Mouse (Mus musculus): ENCODE results near the gene Ppt1. TPM values are rescaled to one million over a fixed set of nuclear protein-coding genes. Genes with fewer than 3 reads are reported as not detected.
"Not testable (repeated sequence)": the region's sequence is repeated elsewhere in the genome, so short reads cannot be mapped to it uniquely, and the experiment has no call there.

Ppt1 gene
- 62.4 and 63.4 TPM in 2 replicates for polyA plus RNA-seq (2016; fragmentation: Nextera tagmentation; extraction: Ambion mirVana)

GRCm38 (mm10) chr4:122835530-122836402 is at the start of gene Ppt1:
TSS of gene Ppt1 (plus strand) at chr4:122836242.
- H3K36me3 ChIP-seq = peaks cover 8% of the 10 kb centered on the region
- WGBS = 6% methylated on average over 31 of the region's 31 CpGs
- peaks cover 45% of the 10 kb centered on the region for H3K4me1 ChIP-seq (replicated peaks)

GRCm38 (mm10) chr4:122789335-122790089 is 46.5 kb upstream of the Ppt1 start:
- Histone ChIP-seq H3K27me3 (ENCODE audit: insufficient read depth, poor library complexity, severe bottlenecking) (no peaks in the 10 kb centered on the region), H3K27ac (no peak overlapping the region), H3K4me3 (no peak overlapping the region), H3K4me1 (replicated peaks) (no peaks in the 10 kb centered on the region), H3K9me3 (no peaks in the 10 kb centered on the region), H3K36me3 (no peaks in the 10 kb centered on the region)
- whole genome bisulfite sequencing = 74% methylated on average over 4 of the region's 4 CpGs
- DNase-seq (ENCODE audit: low spot score) = no peak

More at GRCm38 (mm10) chr4:122835530-122836402, at the start of gene Ppt1:
- peak; percentile 89 for DNase-seq (ENCODE audit: low spot score)
- peak within 1 kb of the TSS; percentile 90 for H3K27ac ChIP-seq
- H3K27me3 ChIP-seq (ENCODE audit: insufficient read depth, poor library complexity, severe bottlenecking) = no peaks in the 10 kb centered on the region
- peak within 1 kb of the TSS; percentile 78 for H3K4me3 ChIP-seq
- H3K9me3 ChIP-seq = no peaks in the 10 kb centered on the region

DNA sequence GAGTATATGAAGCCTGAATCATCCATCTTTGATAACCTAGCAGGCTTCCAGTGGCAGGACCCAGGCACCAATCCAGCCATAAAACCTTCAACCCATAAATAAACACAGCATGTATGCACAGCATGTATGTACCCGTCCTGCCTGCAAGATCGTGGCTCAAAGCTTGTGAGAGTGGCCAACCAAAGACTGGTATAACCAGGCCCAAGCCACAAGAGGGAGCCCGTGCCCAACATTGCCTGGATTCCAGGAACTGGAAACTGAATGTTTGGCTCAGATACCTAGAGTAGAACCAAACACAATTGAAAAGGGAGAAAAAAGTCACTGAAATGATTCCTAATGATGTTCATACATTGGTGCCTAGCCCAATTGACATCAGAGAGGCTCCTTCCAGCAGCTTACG is 27.9 kb upstream of the Ppt1 start:
- peak; percentile 78 for DNase-seq (ENCODE audit: low spot score)
- Histone ChIP-seq H3K36me3 (no peaks in the 10 kb centered on the region), H3K9me3 (no peaks in the 10 kb centered on the region), H3K27ac (peak overlapping the region; percentile 50; the same call in 1 of the 2 replicates), H3K27me3 (ENCODE audit: insufficient read depth, poor library complexity, severe bottlenecking) (no peaks in the 10 kb centered on the region), H3K4me1 (replicated peaks) (no peaks in the 10 kb centered on the region), H3K4me3 (no peak overlapping the region)
- 28% methylated on average over 4 of the region's 4 CpGs for WGBS

DNA sequence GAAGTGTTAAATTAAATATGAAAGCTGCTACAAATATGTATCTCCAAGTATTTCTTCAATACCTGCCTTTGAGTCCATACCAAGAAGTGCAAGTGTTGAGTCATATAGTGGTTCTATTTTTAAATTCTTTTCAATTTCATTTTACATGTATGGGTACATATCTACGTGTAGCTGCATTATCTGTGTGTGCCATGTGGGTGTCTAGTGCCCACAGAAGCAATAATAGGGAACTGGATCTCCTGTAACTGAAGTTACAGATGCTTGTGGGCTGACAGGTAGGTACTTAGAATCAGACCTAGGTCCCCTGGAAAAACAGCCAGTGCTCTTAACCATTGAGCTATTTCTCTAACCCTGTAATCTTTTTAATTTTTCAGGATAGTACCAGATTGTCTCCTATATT is 24.9 kb upstream of the Ppt1 start:
- no peaks in the 10 kb centered on the region for H3K4me1 ChIP-seq (replicated peaks)
- 67% methylated on average over 1 of the region's 1 CpGs for WGBS
- DNase-seq (ENCODE audit: low spot score) = no peak
- H3K4me3 ChIP-seq = no peak overlapping the region
- no peaks in the 10 kb centered on the region for H3K36me3 ChIP-seq
- H3K27me3 ChIP-seq (ENCODE audit: insufficient read depth, poor library complexity, severe bottlenecking) = no peaks in the 10 kb centered on the region
- H3K9me3 ChIP-seq = no peaks in the 10 kb centered on the region
- H3K27ac ChIP-seq = no peak overlapping the region

GRCm38 (mm10) chr4:122811824-122812223 is 24.2 kb upstream of the Ppt1 start:
- H3K4me3 ChIP-seq = no peak overlapping the region
- no peaks in the 10 kb centered on the region for H3K4me1 ChIP-seq (replicated peaks)
- H3K9me3 ChIP-seq = no peaks in the 10 kb centered on the region
- no peaks in the 10 kb centered on the region for H3K36me3 ChIP-seq
- no peak for DNase-seq (ENCODE audit: low spot score)
- no peaks in the 10 kb centered on the region for H3K27me3 ChIP-seq (ENCODE audit: insufficient read depth, poor library complexity, severe bottlenecking)
- 73% methylated on average over 2 of the region's 2 CpGs for whole genome bisulfite sequencing
- H3K27ac ChIP-seq = no peak overlapping the region

GRCm38 (mm10) chr4:122816202-122816601 is 19.8 kb upstream of the Ppt1 start:
- H3K27ac ChIP-seq = no peak overlapping the region
- no peaks in the 10 kb centered on the region for H3K27me3 ChIP-seq (ENCODE audit: insufficient read depth, poor library complexity, severe bottlenecking)
- no peaks in the 10 kb centered on the region for H3K9me3 ChIP-seq
- H3K4me3 ChIP-seq = no peak overlapping the region
- WGBS = 90% methylated on average over 1 of the region's 1 CpGs
- DNase-seq (ENCODE audit: low spot score) = no peak
- no peaks in the 10 kb centered on the region for H3K4me1 ChIP-seq (replicated peaks)
- no peaks in the 10 kb centered on the region for H3K36me3 ChIP-seq

- H3K36me3 ChIP-seq; H3K27ac ChIP-seq; H3K27me3 ChIP-seq (ENCODE audit: insufficient read depth, poor library complexity, severe bottlenecking); DNase-seq (ENCODE audit: low spot score); H3K4me1 ChIP-seq (replicated peaks); H3K4me3 ChIP-seq; H3K9me3 ChIP-seq: not testable (repeated sequence)
- WGBS = 34% methylated on average over 10 of the region's 10 CpGs
Measured at GRCm38 (mm10) chr4:122820941-122821340, 15.1 kb upstream of the Ppt1 start.

- Histone ChIP-seq H3K27ac (no peak overlapping the region), H3K36me3 (no peaks in the 10 kb centered on the region), H3K4me1 (replicated peaks) (peaks cover 29% of the 10 kb centered on the region), H3K9me3 (no peaks in the 10 kb centered on the region), H3K27me3 (ENCODE audit: insufficient read depth, poor library complexity, severe bottlenecking) (no peaks in the 10 kb centered on the region), H3K4me3 (no peak overlapping the region)
- DNase-seq (ENCODE audit: low spot score) = no peak
Measured at GRCm38 (mm10) chr4:122827651-122828050, 8.4 kb upstream of the Ppt1 start.

GRCm38 (mm10) chr4:122829339-122829738 is 6.7 kb upstream of the Ppt1 start:
- Histone ChIP-seq H3K36me3 (no peaks in the 10 kb centered on the region), H3K4me3 (no peak overlapping the region), H3K27me3 (ENCODE audit: insufficient read depth, poor library complexity, severe bottlenecking) (no peaks in the 10 kb centered on the region), H3K4me1 (replicated peaks) (peaks cover 26% of the 10 kb centered on the region), H3K9me3 (no peaks in the 10 kb centered on the region), H3K27ac (no peak overlapping the region)
- WGBS = 94% methylated on average over 6 of the region's 6 CpGs
- DNase-seq (ENCODE audit: low spot score) = no peak

DNA sequence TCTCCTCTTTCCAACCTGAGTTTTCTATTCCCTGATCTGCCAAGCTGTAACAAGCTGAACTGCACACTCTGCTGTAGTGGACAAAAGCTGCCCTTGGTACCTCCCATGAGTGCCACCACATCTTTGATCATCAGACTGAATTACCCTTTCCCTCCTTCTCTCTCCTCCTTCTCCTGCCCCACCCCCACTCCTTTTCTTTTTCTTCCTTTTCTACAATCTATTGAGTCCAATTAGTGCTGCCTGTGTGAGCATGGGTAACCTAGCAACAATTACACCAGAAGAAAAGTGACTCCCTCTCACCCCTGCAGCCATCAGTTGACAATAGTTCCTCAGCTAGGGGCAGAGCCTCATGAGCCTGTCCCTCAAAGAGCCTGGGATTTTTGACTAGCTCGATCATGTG is 4.2 kb upstream of the Ppt1 start:
- Histone ChIP-seq H3K9me3 (no peaks in the 10 kb centered on the region), H3K27ac (peak overlapping the region; percentile 86)
- WGBS = 32% methylated on average over 1 of the region's 1 CpGs

DNA sequence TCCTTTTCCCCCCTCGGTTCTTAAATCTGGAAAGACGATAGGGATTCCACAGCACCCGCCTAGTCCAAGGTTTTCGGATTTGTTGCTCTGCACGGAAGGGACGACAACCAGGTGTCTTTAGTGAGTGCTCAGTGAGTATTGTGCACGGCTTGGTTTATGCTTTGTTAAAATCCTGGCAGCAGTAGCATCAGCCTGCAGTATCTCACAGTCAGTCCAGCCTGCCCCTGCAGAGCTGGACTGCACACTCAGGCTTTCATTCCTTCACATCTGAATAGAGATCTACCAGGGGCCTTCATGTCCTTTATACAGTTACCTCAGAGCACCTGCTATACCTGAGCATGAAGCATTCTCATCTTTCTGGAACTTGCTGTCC is 347 bp downstream of the Ppt1 start:
- peak overlapping the region; percentile 90 for H3K27ac ChIP-seq
- DNase-seq (ENCODE audit: low spot score) = no peak
- WGBS = under 1% methylated on average over 7 of the region's 7 CpGs
- peaks cover 39% of the 10 kb centered on the region for H3K4me1 ChIP-seq (replicated peaks)
- no peaks in the 10 kb centered on the region for H3K27me3 ChIP-seq (ENCODE audit: insufficient read depth, poor library complexity, severe bottlenecking)
- no peaks in the 10 kb centered on the region for H3K9me3 ChIP-seq
- peak overlapping the region; percentile 78 for H3K4me3 ChIP-seq
- H3K36me3 ChIP-seq = peaks cover 15% of the 10 kb centered on the region

More for the DNA sequence above, 4.2 kb upstream of the Ppt1 start:
- no peaks in the 10 kb centered on the region for H3K36me3 ChIP-seq
- no peaks in the 10 kb centered on the region for H3K27me3 ChIP-seq (ENCODE audit: insufficient read depth, poor library complexity, severe bottlenecking)
- no peak overlapping the region for H3K4me3 ChIP-seq
- DNase-seq (ENCODE audit: low spot score) = peak; percentile 71
- peaks cover 35% of the 10 kb centered on the region for H3K4me1 ChIP-seq (replicated peaks)

GRCm38 (mm10) chr4:122837180-122837730 is 1.2 kb downstream of the Ppt1 start:
- no peak for DNase-seq (ENCODE audit: low spot score)
- peaks cover 23% of the 10 kb centered on the region for H3K36me3 ChIP-seq
- H3K4me3 ChIP-seq = peak overlapping the region; percentile 78
- WGBS = 75% methylated on average over 6 of the region's 6 CpGs
- H3K4me1 ChIP-seq (replicated peaks) = peaks cover 30% of the 10 kb centered on the region
- no peaks in the 10 kb centered on the region for H3K27me3 ChIP-seq (ENCODE audit: insufficient read depth, poor library complexity, severe bottlenecking)
- no peak overlapping the region for H3K27ac ChIP-seq
- H3K9me3 ChIP-seq = peaks cover 4% of the 10 kb centered on the region; the same call in 1 of the 2 replicates

DNA sequence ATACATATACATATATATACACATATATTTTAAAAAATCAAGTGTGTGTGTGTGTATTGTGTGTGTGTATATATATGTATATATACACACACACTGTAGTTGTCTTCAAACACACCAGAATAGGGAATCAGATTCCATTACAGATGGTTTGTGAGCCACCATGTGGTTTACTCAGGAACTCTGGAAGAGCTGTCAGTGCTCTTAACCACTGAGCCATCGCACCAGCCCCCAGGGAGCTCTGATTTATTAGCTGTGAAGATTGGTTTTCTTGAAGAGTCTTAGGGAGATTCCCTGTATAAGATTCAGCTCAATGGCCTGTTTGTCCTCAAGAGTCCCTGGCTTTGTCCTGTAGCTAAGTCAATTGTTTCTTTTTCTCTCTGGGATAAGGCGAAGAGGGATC is 2.0 kb downstream of the Ppt1 start:
- no peak for DNase-seq (ENCODE audit: low spot score)
- H3K36me3 ChIP-seq = peaks cover 28% of the 10 kb centered on the region
- no peak overlapping the region for H3K27ac ChIP-seq
- H3K27me3 ChIP-seq (ENCODE audit: insufficient read depth, poor library complexity, severe bottlenecking) = no peaks in the 10 kb centered on the region
- peaks cover 4% of the 10 kb centered on the region; the same call in 1 of the 2 replicates for H3K9me3 ChIP-seq
- no peak overlapping the region for H3K4me3 ChIP-seq
- H3K4me1 ChIP-seq (replicated peaks) = peaks cover 24% of the 10 kb centered on the region
- 83% methylated on average over 2 of the region's 2 CpGs for WGBS

Measured in hindbrain, embryonic 10.5 days (tissue).